Mouse (Mus musculus): Measurements from ENCODE around the gene Gm20538. TPM values are rescaled to one million over a fixed set of nuclear protein-coding genes. Genes with fewer than 3 reads are reported as not detected.

Gm20538 gene
- polyA plus RNA-seq, 1 experiment, result not detected

DNA sequence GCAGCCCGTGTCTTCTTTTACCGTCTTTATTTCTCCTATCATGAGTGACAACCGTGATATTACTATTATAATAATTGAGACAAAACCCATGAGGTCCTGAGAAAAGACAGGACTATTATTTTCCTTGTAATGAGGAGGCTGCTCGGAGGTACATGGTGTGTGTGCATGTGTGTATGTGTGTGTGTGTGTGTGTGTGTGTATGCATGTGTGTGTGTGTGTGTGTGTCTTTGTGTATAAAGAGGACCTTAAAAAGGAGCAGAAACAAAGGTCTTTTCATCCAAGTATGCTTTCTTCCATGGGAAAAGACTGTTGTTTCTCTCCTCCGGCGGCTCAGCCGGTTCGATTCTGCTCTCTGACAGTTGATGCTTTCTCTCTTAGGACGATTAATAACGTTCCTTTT, 55.7 kb downstream of the Gm20538 start:
- WGBS, result 79% methylated on average over 10 of the region's 10 CpGs
- no peaks in the 10 kb centered on the region for H3K4me1 ChIP-seq (ENCODE audit: control insufficient read depth, insufficient read depth, low read length)
- no peak for DNase-seq
- TF ChIP-seq CTCF (IDR thresholded peaks at IDR 0.05; ENCODE audit: insufficient read depth, low read length), result no peak
- TF ChIP-seq POLR2A (IDR thresholded peaks at IDR 0.05; ENCODE audit: borderline replicate concordance, extremely low read depth, low read depth, low read length), result no peak
- no peak overlapping the region for H3K4me3 ChIP-seq (replicated peaks; ENCODE audit: extremely low read depth, low read depth, low read length)

DNA sequence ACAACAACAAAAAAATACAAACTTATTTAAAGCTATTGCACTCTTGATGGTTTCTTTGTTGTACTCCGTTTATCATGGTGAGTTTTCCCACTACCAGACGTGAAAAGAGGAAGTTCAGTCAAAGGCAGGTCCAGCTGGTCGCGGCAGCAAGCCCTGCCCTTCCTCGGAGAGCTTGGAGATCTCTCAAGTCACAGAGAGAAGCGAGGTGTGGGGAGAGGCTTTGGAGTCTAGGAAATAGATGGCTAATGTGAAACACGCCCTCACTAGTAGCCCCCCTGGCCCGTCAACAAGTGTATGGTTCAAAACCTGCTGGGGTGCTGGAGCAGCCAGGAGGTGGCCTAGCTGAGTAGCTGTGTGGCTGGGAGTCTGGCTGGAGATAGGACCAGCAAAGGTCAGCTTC, 56.1 kb downstream of the Gm20538 start:
- 38% methylated on average over 8 of the region's 8 CpGs for WGBS
- H3K4me3 ChIP-seq (replicated peaks; ENCODE audit: extremely low read depth, low read depth, low read length), result no peak overlapping the region
- no peaks in the 10 kb centered on the region for H3K4me1 ChIP-seq (ENCODE audit: control insufficient read depth, insufficient read depth, low read length)
- no peak for DNase-seq
- TF ChIP-seq CTCF (IDR thresholded peaks at IDR 0.05; ENCODE audit: insufficient read depth, low read length) (no peak), POLR2A (IDR thresholded peaks at IDR 0.05; ENCODE audit: borderline replicate concordance, extremely low read depth, low read depth, low read length) (no peak)

Other genes with a start within 250 kb of the Gm20538 start
- 0.46 and 0.97 TPM in 2 replicates for gene Scd4, start 219.7 kb downstream of the Gm20538 start, polyA plus RNA-seq (2012; rRNA removed)
- gene Scd1, start 145.0 kb downstream of the Gm20538 start, polyA plus RNA-seq (2012; rRNA removed), result 3,425 and 3,454 TPM in 2 replicates
- not detected in 2 replicates for gene Wnt8b, start 59.4 kb downstream of the Gm20538 start, polyA plus RNA-seq (2012; rRNA removed)
- 3.6 TPM in 2 replicates for gene Sec31b, start 7.0 kb downstream of the Gm20538 start, polyA plus RNA-seq (2012; rRNA removed)
- gene Ndufb8, start 2.6 kb upstream of the Gm20538 start, polyA plus RNA-seq (2012; rRNA removed), result 251 and 363 TPM in 2 replicates
- gene Hif1an, start 10.0 kb upstream of the Gm20538 start, polyA plus RNA-seq (2012; rRNA removed), result 15.2 and 27.0 TPM in 2 replicates
- not detected in 2 replicates for gene Pax2, start 203.2 kb upstream of the Gm20538 start, polyA plus RNA-seq (2012; rRNA removed)

Measured in lung, adult 2 months (tissue).